Mouse (Mus musculus) liver, adult 2 months (tissue): ENCODE measurements around the gene Arhgap44.

Source experiments
- CTCF ChIP-seq: fragments of 200-500 bp; IDR thresholded peaks from 2 replicates; pipeline ENCODE4 v1.5.1; 2011; ENCODE audit warnings: low read depth, low read length, control low read depth
- POLR2A ChIP-seq: fragments of 200-500 bp; IDR thresholded peaks from 2 replicates; pipeline ENCODE4 v1.6.1; 2011; ENCODE audit warnings: low read length, control low read depth; ENCODE audit not compliant: insufficient read depth; ENCODE audit errors: extremely low read depth

GRCm38 (mm10) chr11:65030201-65030600 is 132.6 kb downstream of the Arhgap44 start:
- TF ChIP-seq CTCF (no peak), POLR2A (no peak)
